Mouse (Mus musculus): ENCODE results near the gene Ttf2.

- TF ChIP-seq GATA1 (IDR thresholded peaks at IDR 0.05; ENCODE audit: low read length) = no peak
- TF ChIP-seq TAL1 (IDR thresholded peaks at IDR 0.05; ENCODE audit: low read length) = no peak
Observed at GRCm38 (mm10) chr3:100947286-100947685, 22.2 kb downstream of the Ttf2 start.

All from erythroblast, embryonic 14.5 days (primary cell).